Mouse (Mus musculus): ENCODE data around the gene Dmrt1.

Gene Dmrt1

GRCm38 (mm10) chr19:25622291-25623251 is 117.2 kb downstream of the Dmrt1 start:
- DNase-seq (ENCODE audit: low read depth, low spot score), result peak; percentile 81

DNA sequence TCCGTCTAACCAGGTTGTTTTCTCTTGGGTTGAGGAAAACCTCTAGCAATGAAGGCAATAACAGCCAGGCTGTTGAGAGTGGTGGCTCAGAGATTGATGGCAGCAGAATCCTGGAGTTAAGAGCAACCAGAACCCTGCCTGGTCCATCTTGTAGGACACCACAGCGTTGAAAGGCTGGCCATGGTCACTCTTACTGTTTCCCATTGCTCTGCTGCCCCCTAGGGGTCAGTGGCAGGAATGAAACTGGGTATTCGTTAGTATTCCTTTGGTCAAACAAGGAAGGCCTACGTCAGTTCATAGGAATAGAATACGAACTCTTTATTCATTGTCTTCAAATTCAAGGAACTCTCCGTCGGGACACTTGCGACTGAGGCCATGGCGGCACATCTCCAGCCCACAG is 123.1 kb downstream of the Dmrt1 start:
- peak; percentile 81 for DNase-seq (ENCODE audit: low read depth, low spot score)

GRCm38 (mm10) chr19:25635119-25635518 is 129.7 kb downstream of the Dmrt1 start:
- DNase-seq (ENCODE audit: low read depth, low spot score), result no peak

GRCm38 (mm10) chr19:25635622-25636244 is 130.3 kb downstream of the Dmrt1 start:
- DNase-seq (ENCODE audit: low read depth, low spot score), result peak; percentile 92

GRCm38 (mm10) chr19:25638766-25639361 is 133.4 kb downstream of the Dmrt1 start:
- no peak for DNase-seq (ENCODE audit: low read depth, low spot score)

- no peak for DNase-seq (ENCODE audit: low read depth, low spot score)
These were observed 136.4 kb downstream of the Dmrt1 start for GRCm38 (mm10) chr19:25641786-25642185.

- DNase-seq (ENCODE audit: low read depth, low spot score), result no peak
These were observed 141.7 kb downstream of the Dmrt1 start for GRCm38 (mm10) chr19:25647136-25647535.

GRCm38 (mm10) chr19:25648701-25649100 is 143.3 kb downstream of the Dmrt1 start:
- DNase-seq (ENCODE audit: low read depth, low spot score), result no peak

GRCm38 (mm10) chr19:25650474-25650873 is 145.1 kb downstream of the Dmrt1 start:
- no peak for DNase-seq (ENCODE audit: low read depth, low spot score)

GRCm38 (mm10) chr19:25652560-25652959 is 147.1 kb downstream of the Dmrt1 start:
- DNase-seq (ENCODE audit: low read depth, low spot score), result no peak
